Mouse (Mus musculus): ENCODE data around the gene Dtd1.
"Not testable (repeated sequence)": the region's sequence is repeated elsewhere in the genome, so short reads cannot be mapped to it uniquely, and the experiment has no call there.

Gene Dtd1

DNA sequence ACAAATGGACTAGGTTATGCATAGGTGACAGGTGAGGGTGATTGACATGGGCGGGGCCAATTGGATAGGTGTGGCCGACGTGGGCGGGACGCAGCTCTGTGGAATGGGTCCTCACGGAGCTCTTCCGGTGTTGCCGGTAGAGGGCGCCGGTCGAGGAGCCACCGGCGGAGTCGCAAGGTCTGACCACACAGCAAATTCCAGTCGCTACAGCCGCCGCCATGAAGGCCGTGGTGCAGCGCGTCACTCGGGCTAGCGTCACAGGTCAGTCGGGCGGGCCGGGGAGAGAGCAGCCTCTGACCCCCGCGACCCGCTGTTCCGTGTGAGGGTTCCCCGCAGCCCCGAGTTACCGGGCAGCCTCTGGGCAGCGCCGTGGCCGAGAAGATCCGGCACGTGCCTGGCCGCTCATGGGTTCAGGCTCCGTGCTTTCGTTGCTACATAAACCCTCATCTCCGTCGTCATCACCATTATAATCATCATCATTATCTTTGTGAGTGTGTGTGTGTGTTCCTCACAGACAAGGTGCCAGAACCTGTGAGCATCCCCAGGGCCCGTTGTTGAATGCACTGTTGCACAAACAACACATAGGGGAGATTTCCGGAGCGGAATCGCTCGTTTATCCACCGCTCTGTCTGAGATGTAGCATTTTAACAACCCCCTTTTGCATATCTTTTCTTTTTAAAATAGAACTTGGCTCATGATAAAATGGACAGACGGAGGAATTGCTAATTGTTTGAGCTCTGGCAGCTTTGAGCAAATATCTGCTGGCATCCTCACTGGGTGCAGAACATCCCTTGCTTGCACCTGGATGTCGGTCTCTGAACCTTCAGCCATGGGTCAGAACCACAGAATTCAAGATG, at the start of gene Dtd1:
TSS of gene Dtd1 (plus strand) at position 67 of the 857 bp plus-strand sequence.
- DNase-seq (ENCODE audit: low spot score in 2 of 2) = peak; percentile 79 to 84

GRCm38 (mm10) chr2:144550529-144550928, 49.2 kb upstream of the Dtd1 start, which contains the start of gene Rbbp9:
Gene Rbbp9 (minus strand): TSS chr2:144550869.
- DNase-seq (ENCODE audit: low spot score in 2 of 2) = peak; percentile 16 to 66

DNA sequence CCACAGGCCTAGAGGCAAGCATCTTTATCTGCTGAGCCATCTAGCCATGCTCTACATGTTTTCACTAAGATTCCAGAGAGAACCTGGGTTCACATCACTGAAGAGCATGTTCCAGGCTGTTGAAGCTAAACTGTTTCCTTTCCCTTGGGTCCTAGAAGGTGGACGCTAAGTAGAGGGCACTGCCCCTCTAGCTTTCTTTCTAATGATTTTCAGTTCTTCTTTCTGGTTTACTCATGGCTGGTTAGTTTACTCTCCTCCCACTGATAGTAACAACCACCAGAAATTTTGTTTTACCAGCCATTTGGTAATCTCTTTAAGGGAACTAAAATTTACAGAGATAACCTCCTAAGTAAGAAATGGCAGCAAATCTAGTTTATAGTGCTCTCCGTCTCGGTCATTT, 45.8 kb upstream of the Dtd1 start:
- DNase-seq (ENCODE audit: low spot score in 2 of 2) = no peak

DNA sequence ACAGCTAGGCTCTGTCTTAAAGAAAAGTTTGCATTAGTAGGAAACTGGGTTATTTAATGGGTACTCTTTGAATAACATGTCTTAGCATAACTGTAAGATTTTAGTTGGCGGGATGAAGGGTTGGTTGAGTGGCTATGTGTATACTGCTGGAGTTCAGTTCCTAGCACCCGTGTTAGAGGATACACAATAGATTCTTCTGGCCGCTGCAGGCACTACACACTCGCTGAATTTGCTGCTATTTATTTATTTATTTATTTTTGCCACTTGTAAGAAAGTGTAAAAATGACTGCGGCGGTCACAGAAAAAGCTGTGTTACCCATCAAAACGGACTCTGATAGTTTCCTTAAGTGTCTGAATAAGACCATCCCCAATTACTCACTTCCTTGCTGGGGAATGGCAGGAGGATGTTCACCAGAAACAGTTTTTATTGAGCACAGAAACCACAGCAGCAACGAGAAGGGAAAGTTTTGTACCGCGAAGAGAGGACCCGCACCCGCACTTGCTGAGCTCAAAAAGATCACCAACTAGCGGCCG, 44.3 kb upstream of the Dtd1 start:
- DNase-seq (ENCODE audit: low spot score in 2 of 2) = no peak

DNA sequence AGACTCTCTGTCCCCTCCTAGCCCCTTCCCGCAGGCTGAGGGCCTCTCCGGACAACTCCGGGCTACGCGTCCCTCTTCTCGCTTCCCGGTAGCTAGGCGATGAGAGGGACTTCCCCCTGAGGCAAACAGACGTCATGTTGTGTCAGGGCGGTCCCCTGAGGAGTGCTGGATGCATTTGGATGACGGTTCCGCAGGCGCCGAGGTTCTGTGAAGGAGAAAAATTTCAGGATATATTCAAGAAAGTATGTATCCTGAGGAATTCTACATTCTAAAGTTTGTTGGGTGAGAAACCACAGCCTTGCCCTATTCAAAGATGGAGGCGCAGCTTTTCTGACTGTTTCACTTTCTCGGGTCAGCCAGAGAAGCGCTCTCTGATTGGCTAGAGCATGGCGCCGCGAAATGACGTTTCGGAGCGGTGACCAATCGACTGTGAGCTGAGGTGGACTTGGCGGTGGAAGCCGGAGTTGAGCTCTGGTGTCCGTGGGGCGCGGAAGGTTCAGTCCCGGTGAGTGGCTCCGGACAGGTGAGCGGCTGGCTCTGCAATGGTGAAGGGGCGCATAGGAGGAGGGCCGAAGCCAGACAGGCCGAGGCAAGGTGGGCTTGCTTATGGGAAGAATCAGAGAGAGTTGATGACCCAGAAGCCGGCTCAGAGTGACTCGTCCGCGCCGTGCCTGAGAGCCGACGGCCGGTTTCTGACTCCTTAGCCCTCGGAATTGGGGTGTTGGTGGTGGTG, 43.7 kb upstream of the Dtd1 start, which contains the start of gene Sec23b:
TSS of gene Sec23b (plus strand) at position 410 of the 733 bp plus-strand sequence.
- DNase-seq (ENCODE audit: low spot score in 2 of 2) = peak; percentile 94 to 96

GRCm38 (mm10) chr2:144588723-144589122, 11.0 kb upstream of the Dtd1 start:
- no peak for DNase-seq (ENCODE audit: low spot score in 2 of 2)

DNA sequence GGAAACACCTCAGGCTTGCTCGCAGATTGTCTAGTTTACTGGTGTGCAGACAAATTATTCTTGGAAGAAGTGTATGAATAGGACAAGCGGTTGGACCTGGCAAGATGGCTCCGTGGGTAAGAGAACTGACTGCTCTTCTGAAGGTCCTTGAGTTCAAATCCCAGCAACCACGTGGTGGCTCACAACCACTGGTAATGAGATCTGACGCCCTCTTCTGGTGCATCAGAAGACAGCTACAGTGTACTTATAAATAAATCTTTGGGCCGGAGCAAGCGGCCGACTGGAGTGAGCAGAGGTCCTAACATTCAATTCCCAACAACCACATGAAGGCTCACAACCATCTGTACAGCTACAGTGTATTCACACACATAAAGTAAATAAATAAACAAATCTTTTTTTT, 6.7 kb upstream of the Dtd1 start:
- DNase-seq (ENCODE audit: low spot score in 2 of 2) = not testable (repeated sequence)

DNA sequence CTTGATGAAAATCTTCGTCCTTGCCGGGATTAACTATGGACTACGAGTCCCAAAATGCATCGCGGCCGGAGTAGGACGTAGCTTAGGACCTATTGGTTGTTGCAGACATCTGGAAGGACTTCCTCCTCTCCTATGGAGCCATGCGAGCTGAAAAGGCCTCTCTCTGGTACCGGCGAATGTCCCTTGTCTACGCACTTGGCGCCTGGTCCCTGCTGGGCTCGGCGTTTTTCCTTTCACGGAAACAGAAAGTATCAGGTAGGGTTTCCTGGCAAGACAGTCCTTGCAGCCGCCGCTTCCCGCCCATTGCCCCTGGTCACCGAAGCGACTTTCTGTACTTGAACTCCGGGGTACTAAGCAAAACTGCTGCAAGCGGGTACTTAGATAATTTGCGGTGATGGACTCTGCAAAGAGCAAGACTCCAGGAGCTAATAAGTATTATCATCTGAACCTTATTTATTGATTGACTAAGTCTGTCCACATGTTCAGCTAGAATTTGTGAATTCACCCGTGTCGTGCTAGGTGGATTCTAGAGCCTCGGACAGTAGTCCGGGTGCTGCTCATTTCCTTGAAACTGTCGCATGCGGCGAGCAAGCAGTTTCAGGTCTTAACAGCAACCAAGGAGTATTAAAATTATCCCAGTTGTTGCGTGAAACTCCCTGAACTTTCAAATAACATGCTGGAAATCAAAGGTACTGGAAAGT, 5.6 kb upstream of the Dtd1 start, which contains the start of gene Smim26:
TSS of gene Smim26 (plus strand) at position 104 of the 701 bp plus-strand sequence.
- peak; percentile 65 to 68 for DNase-seq (ENCODE audit: low spot score in 2 of 2)

GRCm38 (mm10) chr2:144598006-144598405, 1.7 kb upstream of the Dtd1 start:
- DNase-seq (ENCODE audit: low spot score in 2 of 2) = no peak

DNA sequence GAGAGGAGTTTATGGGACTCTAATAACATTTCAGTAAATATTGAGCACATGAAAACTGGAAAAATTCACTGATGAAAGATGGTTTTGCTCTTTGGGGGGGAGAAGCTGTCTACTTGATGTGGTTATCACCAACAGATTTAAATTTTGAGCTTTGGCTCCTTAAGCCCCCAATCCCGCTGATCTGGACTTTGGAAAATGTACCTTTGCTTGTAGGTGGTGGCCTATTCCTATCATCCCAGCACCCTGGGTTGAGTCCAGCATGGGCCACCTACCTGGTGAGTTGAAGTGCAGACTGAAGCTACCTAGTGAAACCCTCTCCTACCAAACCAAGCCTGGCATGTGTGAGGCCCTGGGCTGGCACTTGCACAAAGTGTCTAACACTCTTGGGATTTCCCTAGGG, 1.9 kb downstream of the Dtd1 start:
- DNase-seq (ENCODE audit: low spot score in 2 of 2) = no peak

DNA sequence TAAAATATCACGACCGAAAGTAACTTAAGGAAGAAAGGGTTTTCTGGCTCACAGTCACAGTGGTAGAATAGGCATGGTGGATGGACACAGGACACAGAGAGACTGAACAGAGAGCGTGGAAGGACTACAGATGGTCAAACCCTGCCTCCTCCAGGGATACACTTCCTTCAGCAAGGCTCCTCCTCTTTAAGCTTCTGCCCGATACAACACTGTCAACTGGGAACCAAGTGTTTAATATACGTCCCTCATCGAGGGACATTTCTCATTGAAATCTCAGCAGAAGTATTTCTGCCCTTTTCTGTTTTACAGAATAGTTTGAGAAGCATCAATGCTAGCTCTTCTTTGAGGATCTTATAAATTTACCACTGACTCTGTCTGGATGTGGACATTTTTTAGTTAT, 14.3 kb downstream of the Dtd1 start:
- no peak for DNase-seq (ENCODE audit: low spot score in 2 of 2)

DNA sequence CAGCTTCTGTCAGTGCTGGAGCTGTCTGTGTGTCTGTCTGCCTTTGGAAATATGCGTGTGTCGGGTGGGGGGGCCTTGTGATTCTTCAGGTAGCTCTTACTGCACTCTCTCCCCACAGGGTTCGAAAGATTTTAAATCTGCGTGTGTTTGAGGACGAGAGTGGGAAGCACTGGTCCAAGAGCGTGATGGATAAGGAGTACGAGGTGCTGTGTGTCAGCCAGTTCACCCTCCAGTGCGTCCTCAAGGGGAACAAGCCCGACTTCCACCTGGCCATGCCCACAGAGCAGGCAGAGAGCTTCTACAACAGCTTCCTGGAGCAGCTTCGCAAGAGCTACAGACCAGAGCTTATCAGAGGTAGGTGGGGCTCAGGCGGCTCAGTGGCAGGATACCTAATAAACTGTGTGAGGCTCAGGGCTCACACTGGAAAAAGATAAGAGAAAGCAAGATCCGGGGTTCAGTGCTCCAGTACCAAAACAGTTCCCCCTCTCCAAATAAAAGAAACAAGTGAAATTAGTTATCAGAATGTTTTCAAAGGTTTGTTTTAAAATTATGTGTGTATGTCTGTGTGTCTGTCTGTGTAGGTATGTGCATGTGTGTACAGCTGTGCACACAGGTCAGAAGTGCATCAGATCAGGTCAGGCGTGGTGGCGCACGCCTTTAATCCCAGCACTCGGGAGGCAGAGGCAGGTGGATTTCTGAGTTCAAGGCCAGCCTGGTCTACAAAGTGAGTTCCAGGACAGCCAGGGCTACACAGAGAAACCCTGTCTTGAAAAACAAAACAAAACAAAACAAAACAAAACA, 17.6 kb downstream of the Dtd1 start:
- DNase-seq (ENCODE audit: low spot score in 2 of 2) = no peak

GRCm38 (mm10) chr2:144621491-144621890, 21.8 kb downstream of the Dtd1 start:
- no peak for DNase-seq (ENCODE audit: low spot score in 2 of 2)

GRCm38 (mm10) chr2:144633551-144633950, 33.9 kb downstream of the Dtd1 start:
- no peak for DNase-seq (ENCODE audit: low spot score in 2 of 2)

- DNase-seq (ENCODE audit: low spot score in 2 of 2) = no peak
Measured at GRCm38 (mm10) chr2:144634231-144634630, 34.5 kb downstream of the Dtd1 start.

DNA sequence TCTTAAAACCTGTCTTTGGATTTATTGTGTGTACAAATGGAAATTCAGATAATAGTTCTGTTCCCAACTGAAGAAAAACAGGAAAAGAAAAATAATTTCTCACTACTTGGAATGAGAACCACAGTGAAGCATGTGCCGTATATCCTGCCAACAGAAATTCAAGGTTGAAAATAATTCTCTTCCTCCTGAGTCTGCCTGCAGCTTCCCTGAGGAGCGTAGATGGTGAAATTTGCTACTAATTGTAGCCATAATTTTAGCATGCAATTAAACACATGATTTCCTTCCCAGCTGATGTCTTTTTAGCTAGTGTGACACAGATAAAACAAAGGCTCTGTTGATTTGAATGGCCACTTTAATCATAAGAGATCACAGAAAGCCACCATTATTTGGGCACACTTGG, 35.0 kb downstream of the Dtd1 start:
- no peak for DNase-seq (ENCODE audit: low spot score in 2 of 2)

GRCm38 (mm10) chr2:144635644-144636320, 36.1 kb downstream of the Dtd1 start:
- DNase-seq (ENCODE audit: low spot score in 2 of 2) = peak; percentile 25 to 35

DNA sequence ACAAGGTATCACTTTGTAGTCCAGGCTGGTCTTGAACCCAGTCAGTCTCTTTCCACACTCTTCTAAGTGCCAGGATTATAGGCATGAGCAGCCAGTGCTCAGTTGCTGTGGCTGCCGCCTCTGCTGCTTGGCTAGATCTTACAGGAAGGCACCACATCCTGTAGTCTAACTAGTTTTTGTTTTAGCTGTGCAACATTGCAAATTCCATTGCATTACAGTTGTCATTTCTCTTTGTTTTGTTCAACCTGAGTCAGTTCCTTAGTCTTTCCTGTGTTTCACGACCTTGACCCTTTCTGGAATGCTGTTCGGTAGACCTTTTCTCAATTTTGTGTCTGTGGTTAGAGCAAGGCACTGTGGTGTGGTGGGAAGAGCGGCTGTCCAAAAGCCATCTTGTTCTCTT, 37.5 kb downstream of the Dtd1 start:
- no peak for DNase-seq (ENCODE audit: low spot score in 2 of 2)

DNA sequence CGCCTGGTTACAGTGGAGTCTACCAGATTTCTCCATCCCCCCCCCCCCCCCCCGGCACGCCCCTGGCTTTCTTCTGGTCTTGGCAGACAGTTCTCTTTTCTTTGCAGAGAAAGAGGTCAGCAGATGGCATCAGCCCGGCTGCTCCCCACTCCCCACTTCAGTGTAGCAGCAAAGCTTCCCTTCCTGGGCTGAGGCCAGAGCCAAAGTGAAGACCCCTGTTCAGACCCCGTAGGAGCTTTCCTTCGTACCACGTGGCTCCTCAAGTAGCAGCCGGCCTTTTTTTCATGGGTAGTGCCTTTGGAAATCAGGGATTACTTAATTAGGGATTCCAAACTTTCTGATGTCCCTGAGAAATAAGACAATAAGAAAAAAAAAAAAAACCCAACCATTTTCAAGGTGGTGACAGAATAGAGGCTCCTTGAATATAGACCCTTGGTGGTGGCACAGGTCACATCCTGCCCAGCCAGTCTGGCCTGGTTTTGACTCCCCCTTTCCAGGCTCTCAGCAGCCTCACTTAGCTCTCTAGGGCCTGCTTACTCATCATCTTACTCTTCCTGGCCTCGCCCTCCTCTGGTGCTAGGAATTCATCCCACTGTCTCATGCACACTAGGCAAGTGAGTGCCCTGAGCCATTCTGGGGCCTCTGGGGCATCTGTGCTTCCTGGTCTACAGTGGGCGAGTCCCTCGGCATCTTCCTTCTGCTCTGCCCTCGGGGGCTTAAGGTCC, 38.1 kb downstream of the Dtd1 start:
- DNase-seq (ENCODE audit: low spot score in 2 of 2) = no peak

GRCm38 (mm10) chr2:144638719-144639118, 39.0 kb downstream of the Dtd1 start:
- no peak for DNase-seq (ENCODE audit: low spot score in 2 of 2)

Data from urinary bladder, adult 18-20 months (tissue).